Mouse (Mus musculus) lung, adult 2 months (tissue): ENCODE results near the gene Fpgs.

Source experiments
- CTCF ChIP-seq: fragments of 200-500 bp; IDR thresholded peaks from 2 replicates; pipeline ENCODE4 v1.5.1; 2011; ENCODE audit warnings: mild to moderate bottlenecking, low read length, control low read depth; ENCODE audit not compliant: insufficient read depth
- POLR2A ChIP-seq: fragments of 200-500 bp; IDR thresholded peaks from 2 replicates; pipeline ENCODE4 v1.6.1; 2011; ENCODE audit warnings: low read depth, mild to moderate bottlenecking, control low read depth, low read length, borderline replicate concordance; ENCODE audit errors: extremely low read depth

- TF ChIP-seq POLR2A (peak; percentile 95), CTCF (no peak)
Measured at GRCm38 (mm10) chr2:32646379-32647056, 57.4 kb downstream of the Fpgs start, which contains the start of gene Eng.
